Mouse (Mus musculus): Measurements from ENCODE around the gene Supt20. TPM values are rescaled to one million over a fixed set of nuclear protein-coding genes. Genes with fewer than 3 reads are reported as not detected.

Supt20 gene
- polyA plus RNA-seq (2012; ENCODE audit: insufficient read depth, insufficient read length, missing spikeins): 10.1 and 15.9 TPM in 2 replicates

GRCm38 (mm10) chr3:54692202-54693055, at the start of gene Supt20:
Gene Supt20, plus strand, starts transcription at chr3:54692807.
- peak within 1 kb of the TSS; percentile 98 for H3K4me3 ChIP-seq (ENCODE audit: insufficient read depth, low read depth, low read length)
- H3K27ac ChIP-seq (replicated peaks; ENCODE audit: low read depth, low read length): peak within 1 kb of the TSS; percentile 83
- H3K4me1 ChIP-seq (ENCODE audit: control insufficient read depth, insufficient read depth, insufficient read length, low read length): no peaks in the 10 kb centered on the region

DNA sequence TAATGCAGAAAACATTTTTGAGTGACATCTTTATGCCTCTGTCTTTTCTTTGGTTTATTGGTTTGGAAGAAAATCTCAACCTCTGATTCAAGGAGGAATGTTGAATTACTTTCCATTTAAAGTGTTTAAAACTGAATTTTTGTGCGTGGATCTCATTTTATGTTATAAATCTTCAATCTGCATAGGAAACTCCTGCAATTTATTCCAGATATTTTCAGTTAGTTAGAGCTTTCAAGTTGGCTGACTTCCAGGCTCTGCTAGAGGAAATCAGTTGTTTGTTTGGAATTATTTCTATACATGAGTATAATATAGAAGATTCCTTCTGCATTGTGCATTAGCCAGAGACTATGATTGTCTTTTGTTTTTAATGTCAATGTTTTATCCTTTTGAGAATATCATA, 49.8 kb upstream of the Supt20 start:
- no peak overlapping the region for H3K4me3 ChIP-seq (ENCODE audit: insufficient read depth, low read depth, low read length)
- H3K4me1 ChIP-seq (ENCODE audit: control insufficient read depth, insufficient read depth, insufficient read length, low read length): no peaks in the 10 kb centered on the region
- no peak overlapping the region for H3K27ac ChIP-seq (replicated peaks; ENCODE audit: low read depth, low read length)

- Histone ChIP-seq H3K4me3 (ENCODE audit: insufficient read depth, low read depth, low read length) (no peak overlapping the region), H3K27ac (replicated peaks; ENCODE audit: low read depth, low read length) (no peak overlapping the region), H3K4me1 (ENCODE audit: control insufficient read depth, insufficient read depth, insufficient read length, low read length) (no peaks in the 10 kb centered on the region)
These were observed 45.0 kb upstream of the Supt20 start for GRCm38 (mm10) chr3:54647583-54647982.

DNA sequence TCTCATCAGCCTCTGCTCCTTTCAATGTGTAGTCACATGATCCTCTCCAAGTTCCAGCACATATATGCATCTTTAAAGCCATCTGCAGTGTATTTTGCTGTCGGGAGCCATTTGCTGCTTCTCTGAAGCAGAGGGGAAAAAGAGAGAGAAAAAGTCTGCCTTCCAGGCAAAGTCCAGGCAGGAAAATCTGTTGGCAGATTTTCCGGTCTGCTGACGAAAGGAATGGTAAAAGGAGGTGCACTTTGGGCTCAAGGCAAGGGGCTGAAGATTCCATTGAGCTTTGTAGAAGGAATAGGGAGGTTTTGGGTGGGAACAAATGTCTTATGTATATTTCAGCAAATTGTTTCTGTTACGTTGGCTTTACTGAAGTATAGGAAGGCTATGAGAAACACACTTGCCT, 41.0 kb upstream of the Supt20 start:
- Histone ChIP-seq H3K4me3 (ENCODE audit: insufficient read depth, low read depth, low read length) (no peak overlapping the region), H3K4me1 (ENCODE audit: control insufficient read depth, insufficient read depth, insufficient read length, low read length) (no peaks in the 10 kb centered on the region), H3K27ac (replicated peaks; ENCODE audit: low read depth, low read length) (no peak overlapping the region)

- H3K27ac ChIP-seq (replicated peaks; ENCODE audit: low read depth, low read length): no peak overlapping the region
- no peak overlapping the region for H3K4me3 ChIP-seq (ENCODE audit: insufficient read depth, low read depth, low read length)
- no peaks in the 10 kb centered on the region for H3K4me1 ChIP-seq (ENCODE audit: control insufficient read depth, insufficient read depth, insufficient read length, low read length)
These were observed 38.4 kb upstream of the Supt20 start for GRCm38 (mm10) chr3:54654169-54654568.

DNA sequence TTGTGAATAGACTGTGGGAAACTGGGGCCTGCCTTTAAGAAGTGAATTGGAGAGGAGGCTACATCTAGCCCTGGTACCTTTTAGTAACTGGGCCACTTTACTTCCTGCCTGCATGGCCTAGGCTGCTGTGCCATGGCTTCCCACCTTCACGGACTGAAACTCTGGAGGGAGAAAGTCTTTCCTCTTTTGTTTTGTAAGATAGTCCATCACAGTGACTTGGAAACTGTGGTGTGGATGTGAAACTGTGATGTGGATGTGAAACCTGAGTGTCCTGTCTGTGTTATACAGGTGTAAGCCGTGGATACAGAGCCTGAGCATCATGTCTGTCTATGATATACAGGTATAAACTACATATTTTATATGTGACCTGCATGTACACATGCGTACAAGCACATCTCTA, 35.5 kb upstream of the Supt20 start:
- Histone ChIP-seq H3K4me1 (ENCODE audit: control insufficient read depth, insufficient read depth, insufficient read length, low read length) (no peaks in the 10 kb centered on the region), H3K4me3 (ENCODE audit: insufficient read depth, low read depth, low read length) (no peak overlapping the region), H3K27ac (replicated peaks; ENCODE audit: low read depth, low read length) (no peak overlapping the region)

DNA sequence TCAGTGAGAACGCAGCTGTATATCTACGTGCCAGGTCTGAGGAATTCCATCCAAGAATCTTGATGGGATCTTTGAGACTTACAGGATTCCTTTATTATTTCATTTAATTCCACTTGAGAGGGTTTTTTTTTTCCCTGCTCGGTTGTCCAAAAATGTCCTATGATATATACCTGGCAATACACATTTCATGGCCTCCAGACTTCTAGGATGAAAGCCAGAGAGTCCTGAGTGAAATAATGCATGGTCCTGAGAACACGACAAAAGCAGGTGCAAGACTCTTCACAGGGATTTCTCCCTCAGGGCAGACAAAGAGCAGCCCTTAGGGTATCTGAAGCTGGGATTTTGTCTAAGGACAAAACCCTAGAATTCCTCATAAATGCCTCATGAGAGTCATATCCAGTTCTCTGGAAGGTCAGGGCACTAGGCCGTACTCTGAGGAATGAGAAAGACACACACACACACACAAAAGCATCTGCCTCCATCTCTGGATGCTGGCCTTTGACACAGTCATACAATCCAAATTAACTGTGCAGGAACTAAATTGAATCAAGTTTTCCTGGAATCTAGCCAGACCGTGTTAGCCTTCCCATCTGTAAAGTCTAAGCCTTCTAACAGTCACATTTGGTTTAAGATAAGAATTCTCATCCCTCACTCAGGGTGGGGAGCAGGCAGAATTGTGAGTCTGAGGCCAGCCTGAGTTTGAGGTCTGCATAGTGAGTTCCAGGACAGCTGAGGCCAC, 34.5 kb upstream of the Supt20 start:
- Histone ChIP-seq H3K4me3 (ENCODE audit: insufficient read depth, low read depth, low read length) (no peak overlapping the region), H3K4me1 (ENCODE audit: control insufficient read depth, insufficient read depth, insufficient read length, low read length) (no peaks in the 10 kb centered on the region), H3K27ac (replicated peaks; ENCODE audit: low read depth, low read length) (peak overlapping the region; percentile 48; the same call in 1 of the 2 replicates)

- Histone ChIP-seq H3K4me1 (ENCODE audit: control insufficient read depth, insufficient read depth, insufficient read length, low read length) (no peaks in the 10 kb centered on the region), H3K4me3 (ENCODE audit: insufficient read depth, low read depth, low read length) (no peak overlapping the region), H3K27ac (replicated peaks; ENCODE audit: low read depth, low read length) (no peak overlapping the region)
These were observed 32.9 kb upstream of the Supt20 start for GRCm38 (mm10) chr3:54659736-54660135.

GRCm38 (mm10) chr3:54662411-54662810, 30.2 kb upstream of the Supt20 start:
- no peak overlapping the region for H3K27ac ChIP-seq (replicated peaks; ENCODE audit: low read depth, low read length)
- no peaks in the 10 kb centered on the region for H3K4me1 ChIP-seq (ENCODE audit: control insufficient read depth, insufficient read depth, insufficient read length, low read length)

DNA sequence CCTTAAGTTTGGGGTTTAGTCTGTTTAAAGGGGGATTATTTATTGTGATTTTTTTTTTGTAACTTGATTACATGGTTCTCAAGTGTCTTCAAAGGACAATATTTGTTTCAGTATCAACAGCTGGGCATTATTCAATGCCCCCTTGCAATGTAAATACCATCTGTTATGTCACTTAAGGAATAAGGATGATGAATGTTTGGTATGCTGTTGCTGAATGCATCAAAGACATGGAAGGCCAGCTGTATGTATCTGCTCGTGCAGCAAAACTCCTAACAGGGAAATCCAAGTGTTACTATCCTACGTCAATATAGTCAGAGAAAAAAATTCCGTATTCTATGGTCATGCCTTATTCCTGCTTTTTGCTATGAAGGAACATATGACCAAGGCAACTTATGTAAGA, 24.5 kb upstream of the Supt20 start:
- Histone ChIP-seq H3K27ac (replicated peaks; ENCODE audit: low read depth, low read length) (no peak overlapping the region), H3K4me1 (ENCODE audit: control insufficient read depth, insufficient read depth, insufficient read length, low read length) (no peaks in the 10 kb centered on the region)

More at GRCm38 (mm10) chr3:54662411-54662810, 30.2 kb upstream of the Supt20 start:
- H3K4me3 ChIP-seq (ENCODE audit: insufficient read depth, low read depth, low read length): no peak overlapping the region

GRCm38 (mm10) chr3:54668722-54669121, 23.9 kb upstream of the Supt20 start:
- Histone ChIP-seq H3K27ac (replicated peaks; ENCODE audit: low read depth, low read length) (no peak overlapping the region), H3K4me1 (ENCODE audit: control insufficient read depth, insufficient read depth, insufficient read length, low read length) (no peaks in the 10 kb centered on the region), H3K4me3 (ENCODE audit: insufficient read depth, low read depth, low read length) (no peak overlapping the region)

More for the DNA sequence above, 24.5 kb upstream of the Supt20 start:
- no peak overlapping the region for H3K4me3 ChIP-seq (ENCODE audit: insufficient read depth, low read depth, low read length)

DNA sequence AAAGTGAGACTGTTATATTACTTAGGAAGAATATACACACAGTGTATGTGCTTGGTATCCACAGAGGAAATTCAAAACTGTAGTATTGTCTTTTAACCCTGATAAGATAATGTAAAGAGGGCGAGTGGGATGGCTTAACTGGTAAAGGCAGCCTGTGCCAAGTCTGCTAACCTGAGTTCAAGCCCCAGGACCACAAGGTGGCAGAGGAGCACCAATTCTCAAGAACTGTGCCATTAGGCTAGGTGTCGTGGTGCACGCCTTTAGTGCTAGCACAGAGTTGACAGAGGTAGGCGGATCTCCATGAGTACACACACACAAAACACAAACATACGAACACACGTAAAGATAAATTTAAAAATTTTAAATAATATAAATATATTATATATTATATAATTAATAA, 23.0 kb upstream of the Supt20 start:
- no peak overlapping the region for H3K27ac ChIP-seq (replicated peaks; ENCODE audit: low read depth, low read length)
- H3K4me1 ChIP-seq (ENCODE audit: control insufficient read depth, insufficient read depth, insufficient read length, low read length): no peaks in the 10 kb centered on the region

GRCm38 (mm10) chr3:54672111-54672510, 20.5 kb upstream of the Supt20 start:
- Histone ChIP-seq H3K4me1 (ENCODE audit: control insufficient read depth, insufficient read depth, insufficient read length, low read length) (no peaks in the 10 kb centered on the region), H3K4me3 (ENCODE audit: insufficient read depth, low read depth, low read length) (no peak overlapping the region), H3K27ac (replicated peaks; ENCODE audit: low read depth, low read length) (no peak overlapping the region)

More for the DNA sequence above, 23.0 kb upstream of the Supt20 start:
- H3K4me3 ChIP-seq (ENCODE audit: insufficient read depth, low read depth, low read length): no peak overlapping the region

GRCm38 (mm10) chr3:54672557-54673529, 19.8 kb upstream of the Supt20 start:
- no peak overlapping the region for H3K4me3 ChIP-seq (ENCODE audit: insufficient read depth, low read depth, low read length)
- H3K4me1 ChIP-seq (ENCODE audit: control insufficient read depth, insufficient read depth, insufficient read length, low read length): no peaks in the 10 kb centered on the region
- no peak overlapping the region for H3K27ac ChIP-seq (replicated peaks; ENCODE audit: low read depth, low read length)

DNA sequence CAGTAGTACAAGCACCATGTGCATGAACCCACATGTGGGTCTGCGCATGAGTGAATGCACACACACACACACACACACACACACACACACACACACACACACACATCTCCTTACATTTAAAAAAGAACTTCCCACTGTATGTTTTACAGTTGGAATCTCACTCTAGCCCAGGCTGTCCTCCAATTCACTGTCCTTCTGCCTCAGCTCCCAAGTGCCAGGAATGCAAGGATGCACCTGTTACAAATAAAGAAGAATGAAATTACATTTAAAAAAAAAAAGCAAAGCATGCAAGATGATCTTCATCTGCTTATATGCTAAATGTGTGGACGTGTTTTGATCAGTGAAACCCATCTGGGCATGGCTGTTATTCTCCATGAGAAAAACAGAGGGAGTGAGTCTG, 15.8 kb upstream of the Supt20 start:
- Histone ChIP-seq H3K27ac (replicated peaks; ENCODE audit: low read depth, low read length) (no peak overlapping the region), H3K4me1 (ENCODE audit: control insufficient read depth, insufficient read depth, insufficient read length, low read length) (no peaks in the 10 kb centered on the region), H3K4me3 (ENCODE audit: insufficient read depth, low read depth, low read length) (no peak overlapping the region)
